Mouse (Mus musculus): ENCODE measurements around the gene Pdxk. TPM values are rescaled to one million over a fixed set of nuclear protein-coding genes. Genes with fewer than 3 reads are reported as not detected.
A peak's percentile ranks its signal among the peaks of the same experiment; 100 is the strongest.
"Not testable (repeated sequence)": the region's sequence is repeated elsewhere in the genome, so short reads cannot be mapped to it uniquely, and the experiment has no call there.

The Pdxk gene
- polyA plus RNA-seq, 1 experiment from 2014 or later, result 22.6 TPM

- Histone ChIP-seq H3K36me3 (ENCODE audit: control insufficient read depth, insufficient read depth, low read length) (no peaks in the 10 kb centered on the region), H3K9me3 (ENCODE audit: control insufficient read depth, low read length) (no peaks in the 10 kb centered on the region), H3K27ac (replicated peaks; ENCODE audit: low read depth, low read length) (no peak overlapping the region), H3K9ac (replicated peaks; ENCODE audit: low read length) (no peak overlapping the region), H3K27me3 (ENCODE audit: control insufficient read depth, insufficient read depth, low read length) (no peaks in the 10 kb centered on the region), H3K4me1 (ENCODE audit: control insufficient read depth, insufficient read depth, low read length) (0 out of 2 replicates have a peak, but pooled peaks cover 3% of the 10 kb centered on the region), H3K4me2 (ENCODE audit: low read length) (no peak overlapping the region), H3K4me3 (replicated peaks; ENCODE audit: low read depth, low read length) (no peak overlapping the region)
- ATAC-seq (ENCODE audit: low FRiP score, low TSS enrichment), result no peak
- DNase-seq, result no peak
- WGBS, result 65% methylated on average over 5 of the region's 5 CpGs
Observed at GRCm38 (mm10) chr10:78417888-78418287, 46.9 kb downstream of the Pdxk start.

GRCm38 (mm10) chr10:78414936-78415335 is 49.8 kb downstream of the Pdxk start:
- Histone ChIP-seq H3K4me1 (ENCODE audit: control insufficient read depth, insufficient read depth, low read length) (peaks cover 12% of the 10 kb centered on the region; the same call in 1 of the 2 replicates), H3K36me3 (ENCODE audit: control insufficient read depth, insufficient read depth, low read length) (peaks cover 13% of the 10 kb centered on the region)
- not testable (repeated sequence) for ATAC-seq (ENCODE audit: low FRiP score, low TSS enrichment); H3K27ac ChIP-seq (replicated peaks; ENCODE audit: low read depth, low read length); H3K4me2 ChIP-seq (ENCODE audit: low read length); H3K9ac ChIP-seq (replicated peaks; ENCODE audit: low read length); H3K9me3 ChIP-seq (ENCODE audit: control insufficient read depth, low read length); H3K4me3 ChIP-seq (replicated peaks; ENCODE audit: low read depth, low read length); H3K27me3 ChIP-seq (ENCODE audit: control insufficient read depth, insufficient read depth, low read length); DNase-seq
- WGBS, result 91% methylated on average over 3 of the region's 4 CpGs

DNA sequence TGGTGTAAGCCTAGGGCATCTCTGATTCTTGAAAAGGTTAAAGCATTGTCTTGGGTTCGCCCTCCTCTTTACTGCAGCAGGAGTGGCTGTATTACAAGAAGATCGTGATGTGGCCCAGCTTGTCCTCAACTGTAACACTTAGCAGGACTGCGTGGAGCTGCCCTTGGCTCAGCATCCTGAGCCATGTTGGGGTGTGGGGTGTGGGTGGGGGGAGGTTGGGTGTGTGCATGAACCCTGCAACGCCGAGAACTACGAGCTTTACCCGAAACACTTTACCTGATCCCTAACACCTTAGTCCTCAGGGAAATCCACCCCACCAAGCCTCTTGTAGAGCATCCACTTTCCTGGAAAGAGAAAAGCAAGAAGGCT is 51.6 kb downstream of the Pdxk start:
- Histone ChIP-seq H3K9ac (replicated peaks; ENCODE audit: low read length) (peak overlapping the region; percentile 84), H3K4me1 (ENCODE audit: control insufficient read depth, insufficient read depth, low read length) (peaks cover 12% of the 10 kb centered on the region; the same call in 1 of the 2 replicates), H3K27ac (replicated peaks; ENCODE audit: low read depth, low read length) (peak overlapping the region; percentile 61; the same call in 1 of the 2 replicates), H3K27me3 (ENCODE audit: control insufficient read depth, insufficient read depth, low read length) (no peaks in the 10 kb centered on the region), H3K4me3 (replicated peaks; ENCODE audit: low read depth, low read length) (peak overlapping the region; percentile 91), H3K36me3 (ENCODE audit: control insufficient read depth, insufficient read depth, low read length) (peaks cover 31% of the 10 kb centered on the region), H3K9me3 (ENCODE audit: control insufficient read depth, low read length) (no peaks in the 10 kb centered on the region), H3K4me2 (ENCODE audit: low read length) (peak overlapping the region; percentile 87)
- 39% methylated on average over 7 of the region's 7 CpGs for WGBS
- peak; percentile 71; the same call in 1 of the 2 replicates for ATAC-seq (ENCODE audit: low FRiP score, low TSS enrichment)
- DNase-seq, result no peak

GRCm38 (mm10) chr10:78412319-78413151 is 52.2 kb downstream of the Pdxk start, which contains the start of gene Rrp1:
TSS of gene Rrp1 (minus strand) at chr10:78413043.
- DNase-seq, result peak; percentile 98
- Histone ChIP-seq H3K36me3 (ENCODE audit: control insufficient read depth, insufficient read depth, low read length) (peaks cover 37% of the 10 kb centered on the region), H3K9ac (replicated peaks; ENCODE audit: low read length) (peak within 1 kb of the TSS; percentile 84), H3K4me2 (ENCODE audit: low read length) (peak within 1 kb of the TSS; percentile 87), H3K27me3 (ENCODE audit: control insufficient read depth, insufficient read depth, low read length) (no peaks in the 10 kb centered on the region), H3K4me3 (replicated peaks; ENCODE audit: low read depth, low read length) (peak within 1 kb of the TSS; percentile 91), H3K9me3 (ENCODE audit: control insufficient read depth, low read length) (no peaks in the 10 kb centered on the region), H3K27ac (replicated peaks; ENCODE audit: low read depth, low read length) (peak within 1 kb of the TSS; percentile 89), H3K4me1 (ENCODE audit: control insufficient read depth, insufficient read depth, low read length) (peaks cover 12% of the 10 kb centered on the region; the same call in 1 of the 2 replicates)
- ATAC-seq (ENCODE audit: low FRiP score, low TSS enrichment), result peak; percentile 94
- under 1% methylated on average over 70 of the region's 70 CpGs for WGBS

- Histone ChIP-seq H3K27ac (replicated peaks; ENCODE audit: low read depth, low read length) (peak overlapping the region; percentile 89), H3K4me3 (replicated peaks; ENCODE audit: low read depth, low read length) (peak overlapping the region; percentile 91), H3K9me3 (ENCODE audit: control insufficient read depth, low read length) (no peaks in the 10 kb centered on the region), H3K36me3 (ENCODE audit: control insufficient read depth, insufficient read depth, low read length) (peaks cover 44% of the 10 kb centered on the region), H3K9ac (replicated peaks; ENCODE audit: low read length) (peak overlapping the region; percentile 84), H3K4me2 (ENCODE audit: low read length) (peak overlapping the region; percentile 87), H3K27me3 (ENCODE audit: control insufficient read depth, insufficient read depth, low read length) (no peaks in the 10 kb centered on the region), H3K4me1 (ENCODE audit: control insufficient read depth, insufficient read depth, low read length) (peaks cover 12% of the 10 kb centered on the region; the same call in 1 of the 2 replicates)
- 21% methylated on average over 8 of the region's 8 CpGs for WGBS
- DNase-seq (no peak), ATAC-seq (ENCODE audit: low FRiP score, low TSS enrichment) (no peak)
Observed at GRCm38 (mm10) chr10:78411851-78412250, 52.9 kb downstream of the Pdxk start.

GRCm38 (mm10) chr10:78409035-78409788 is 55.6 kb downstream of the Pdxk start:
- WGBS, result 92% methylated on average over 9 of the region's 9 CpGs
- no peak for ATAC-seq (ENCODE audit: low FRiP score, low TSS enrichment)
- Histone ChIP-seq H3K27me3 (ENCODE audit: control insufficient read depth, insufficient read depth, low read length) (no peaks in the 10 kb centered on the region), H3K9me3 (ENCODE audit: control insufficient read depth, low read length) (no peaks in the 10 kb centered on the region), H3K4me2 (ENCODE audit: low read length) (no peak overlapping the region), H3K4me1 (ENCODE audit: control insufficient read depth, insufficient read depth, low read length) (peaks cover 12% of the 10 kb centered on the region; the same call in 1 of the 2 replicates), H3K36me3 (ENCODE audit: control insufficient read depth, insufficient read depth, low read length) (peaks cover 67% of the 10 kb centered on the region), H3K9ac (replicated peaks; ENCODE audit: low read length) (no peak overlapping the region), H3K4me3 (replicated peaks; ENCODE audit: low read depth, low read length) (no peak overlapping the region), H3K27ac (replicated peaks; ENCODE audit: low read depth, low read length) (no peak overlapping the region)
- no peak for DNase-seq

DNA sequence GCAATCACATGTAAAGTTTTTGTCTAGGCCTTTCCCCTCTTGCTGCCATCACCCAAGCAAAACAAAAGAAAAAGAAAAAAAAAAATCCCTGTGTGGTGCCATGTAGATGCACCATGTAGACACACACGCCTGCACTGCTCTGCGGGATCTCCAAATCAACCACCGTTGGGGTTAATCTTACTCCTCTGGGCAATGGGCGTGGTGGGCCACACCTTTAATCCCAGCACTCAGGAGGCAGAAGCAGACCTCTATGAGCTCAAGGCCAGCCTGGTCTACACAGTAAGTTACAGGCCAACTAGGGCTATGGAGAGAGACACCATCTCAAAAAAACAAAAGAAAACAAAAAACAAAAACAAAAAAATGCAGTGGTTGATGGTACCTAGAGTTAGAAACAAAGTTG is 57.6 kb downstream of the Pdxk start:
- no peak overlapping the region for H3K4me2 ChIP-seq (ENCODE audit: low read length)
- H3K27me3 ChIP-seq (ENCODE audit: control insufficient read depth, insufficient read depth, low read length), result no peaks in the 10 kb centered on the region
- no peak overlapping the region for H3K27ac ChIP-seq (replicated peaks; ENCODE audit: low read depth, low read length)
- H3K9ac ChIP-seq (replicated peaks; ENCODE audit: low read length), result no peak overlapping the region
- DNase-seq (no peak), ATAC-seq (ENCODE audit: low FRiP score, low TSS enrichment) (no peak)
- H3K36me3 ChIP-seq (ENCODE audit: control insufficient read depth, insufficient read depth, low read length), result peaks cover 88% of the 10 kb centered on the region
- WGBS, result 96% methylated on average over 4 of the region's 4 CpGs
- no peak overlapping the region for H3K4me3 ChIP-seq (replicated peaks; ENCODE audit: low read depth, low read length)
- peaks cover 9% of the 10 kb centered on the region; the same call in 1 of the 2 replicates for H3K4me1 ChIP-seq (ENCODE audit: control insufficient read depth, insufficient read depth, low read length)
- H3K9me3 ChIP-seq (ENCODE audit: control insufficient read depth, low read length), result no peaks in the 10 kb centered on the region

DNA sequence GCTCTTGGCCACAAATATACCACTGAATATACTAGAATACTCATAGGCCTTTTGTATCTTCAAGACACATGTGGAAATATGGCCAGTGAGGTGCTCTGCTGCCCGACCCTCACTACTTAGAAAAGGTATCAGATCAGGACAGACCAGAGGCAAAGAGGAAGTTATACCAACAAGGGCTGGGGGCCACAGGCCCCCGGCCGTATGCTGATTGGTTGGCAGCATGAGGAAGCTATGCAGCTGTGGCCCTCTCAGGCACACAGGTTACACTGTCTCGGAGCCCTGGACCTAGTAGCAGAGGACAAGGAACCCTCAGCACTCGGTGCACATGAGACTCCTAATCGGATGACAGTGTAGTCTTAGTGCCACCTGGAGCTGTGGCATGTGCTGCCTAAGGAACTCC is 58.6 kb downstream of the Pdxk start:
- Histone ChIP-seq H3K27ac (replicated peaks; ENCODE audit: low read depth, low read length) (no peak overlapping the region), H3K9me3 (ENCODE audit: control insufficient read depth, low read length) (no peaks in the 10 kb centered on the region), H3K4me1 (ENCODE audit: control insufficient read depth, insufficient read depth, low read length) (0 out of 2 replicates have a peak, but pooled peaks cover under 1% of the 10 kb centered on the region), H3K9ac (replicated peaks; ENCODE audit: low read length) (no peak overlapping the region), H3K36me3 (ENCODE audit: control insufficient read depth, insufficient read depth, low read length) (peaks cover 97% of the 10 kb centered on the region), H3K4me3 (replicated peaks; ENCODE audit: low read depth, low read length) (no peak overlapping the region), H3K4me2 (ENCODE audit: low read length) (no peak overlapping the region), H3K27me3 (ENCODE audit: control insufficient read depth, insufficient read depth, low read length) (no peaks in the 10 kb centered on the region)
- WGBS, result 91% methylated on average over 6 of the region's 6 CpGs
- DNase-seq (no peak), ATAC-seq (ENCODE audit: low FRiP score, low TSS enrichment) (no peak)
